Mouse (Mus musculus) left cerebral cortex, postnatal 4 days (tissue): ENCODE measurements around the gene Ednrb. TPM values are rescaled to one million over a fixed set of nuclear protein-coding genes. Genes with fewer than 3 reads are reported as not detected.
A peak's percentile ranks its signal among the peaks of the same experiment; 100 is the strongest.
"Not testable (repeated sequence)": the region's sequence is repeated elsewhere in the genome, so short reads cannot be mapped to it uniquely, and the experiment has no call there.

Experiments used
- DNase-seq: peaks from one replicate; pipeline ENCODE4 v3.0.0-alpha.2; 2022
- intact Hi-C: fragments of 180-260 bp; cut with DNase I; formaldehyde crosslinking; loops from one replicate; pipeline ENCODE4 v1.15.1; 2025
- total RNA-seq, 2 experiments: library from RNA; stranded (reverse); gene quantifications; 2 replicates each; pipeline ENCODE4 v1.2.3; 2021

Ednrb gene
- total RNA-seq, 2 experiments from 2014 or later, result 80.9 to 85.0 TPM

DNA sequence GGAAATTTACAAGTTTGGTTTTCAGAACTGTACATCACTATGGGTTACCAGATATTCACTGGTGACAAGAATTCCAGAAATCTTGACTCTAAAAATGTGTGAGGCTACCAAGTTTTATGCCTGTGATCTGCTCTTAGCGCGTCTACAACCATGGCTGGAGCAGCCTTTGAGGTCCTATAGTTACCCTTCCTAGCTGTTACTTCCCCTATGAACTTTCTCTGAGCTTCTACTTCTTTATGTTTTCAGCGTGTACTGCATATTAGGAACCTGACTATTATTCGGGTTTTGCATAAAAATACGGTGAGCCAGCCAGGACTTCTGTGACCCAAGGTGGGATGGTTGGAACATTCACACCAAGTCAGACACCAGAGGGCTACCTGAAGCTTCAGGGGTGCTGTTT lies 18.3 kb downstream of the Ednrb start:
- DNase-seq, result no peak
- intact Hi-C loops, result no loop called here

GRCm38 (mm10) chr14:103823501-103823900 lies 20.7 kb downstream of the Ednrb start:
- DNase-seq, result no peak
- intact Hi-C loops, result no loop called here

DNA sequence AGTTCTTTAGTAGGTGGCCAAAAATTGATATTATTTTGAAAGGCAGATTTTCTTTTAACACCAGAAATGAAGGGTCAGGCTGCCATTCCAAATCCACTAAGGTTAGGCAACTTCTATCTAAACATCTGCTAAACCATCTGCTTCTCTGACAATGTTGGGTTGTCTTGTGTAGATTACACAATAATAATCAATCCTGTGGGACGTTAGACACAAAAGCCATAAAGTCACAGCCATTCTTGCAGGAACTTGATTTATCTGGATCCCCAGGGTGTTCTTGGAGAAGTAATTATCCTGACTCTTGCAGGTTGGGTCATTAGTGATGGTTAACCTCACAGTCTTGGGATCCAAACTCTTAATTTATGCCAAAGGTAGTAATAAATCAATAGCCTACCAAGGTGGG lies 21.6 kb downstream of the Ednrb start:
- intact Hi-C loops, result no loop called here
- no peak for DNase-seq

- no peak for DNase-seq
- intact Hi-C loops, result no loop called here
Measured at GRCm38 (mm10) chr14:103816637-103817308, 27.4 kb downstream of the Ednrb start.

- DNase-seq, result no peak
- intact Hi-C loops, result no loop called here
Measured at GRCm38 (mm10) chr14:103815542-103815941, 28.7 kb downstream of the Ednrb start.

- no peak for DNase-seq
- intact Hi-C loops, result no loop called here
Measured at GRCm38 (mm10) chr14:103814015-103814691, 30.0 kb downstream of the Ednrb start.

DNA sequence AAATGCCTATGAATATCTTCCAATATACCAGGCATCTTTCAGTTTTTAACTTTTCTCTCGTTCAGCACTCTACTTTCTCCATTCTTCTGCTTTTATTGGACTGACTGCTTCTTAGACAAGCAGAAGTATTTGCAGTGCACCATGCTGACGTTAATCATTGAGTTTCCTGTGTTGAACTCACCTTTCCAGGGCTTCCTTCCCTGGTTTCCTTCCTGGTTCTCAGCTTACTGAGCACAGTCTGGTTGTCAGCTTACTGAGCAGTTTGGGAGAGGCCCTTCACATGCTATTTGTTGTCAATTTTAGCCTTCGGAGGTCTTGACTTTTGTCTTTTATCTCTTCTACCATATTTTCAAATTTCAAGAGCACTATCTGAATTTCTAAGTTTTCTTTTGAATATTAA lies 31.0 kb downstream of the Ednrb start:
- intact Hi-C loops, result no loop called here
- no peak for DNase-seq

DNA sequence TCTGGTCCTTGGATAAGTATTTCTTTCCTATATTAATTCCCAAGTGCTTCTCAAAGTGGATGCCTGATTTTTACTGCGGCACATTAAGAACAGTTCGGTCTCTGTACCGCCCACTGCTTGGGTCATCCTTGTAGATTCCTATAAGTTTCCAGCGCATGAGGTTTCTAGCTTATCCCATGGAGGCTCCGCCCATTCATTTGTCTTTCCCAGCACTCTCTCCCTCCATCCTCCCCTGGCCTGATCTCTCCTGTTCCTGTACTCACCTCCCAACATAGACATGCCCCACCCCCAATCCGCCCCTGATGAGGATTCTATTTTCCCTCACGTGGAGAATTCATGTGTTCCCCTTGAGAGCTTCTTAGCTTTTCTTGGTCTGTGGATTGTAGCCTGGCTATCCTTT lies 32.9 kb downstream of the Ednrb start:
- DNase-seq, result no peak
- intact Hi-C loops, result no loop called here

- intact Hi-C loops, result no loop called here
- no peak for DNase-seq
Measured at GRCm38 (mm10) chr14:103803907-103804659, 40.1 kb downstream of the Ednrb start.

GRCm38 (mm10) chr14:103797123-103797522 lies 47.1 kb downstream of the Ednrb start:
- DNase-seq, result no peak
- intact Hi-C loops, result no loop called here

DNA sequence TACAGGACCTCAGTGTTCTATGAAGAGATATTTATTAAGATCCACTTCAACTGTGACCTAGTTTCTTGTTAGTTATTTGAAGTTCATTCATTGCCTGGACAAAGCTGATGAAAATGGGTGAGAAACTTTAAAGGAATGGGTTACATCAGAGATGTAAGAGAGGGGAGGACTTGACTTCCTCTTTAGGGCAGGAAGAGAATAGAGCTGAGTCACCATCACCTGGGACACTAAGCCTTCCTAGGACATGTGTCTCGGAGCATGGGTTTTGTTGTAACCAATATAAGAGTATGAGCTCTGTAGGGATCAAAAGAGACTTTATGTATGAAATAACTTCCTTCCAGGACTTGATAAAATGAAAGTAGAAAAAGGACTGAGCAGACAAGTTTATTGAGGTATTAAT lies 48.6 kb downstream of the Ednrb start:
- intact Hi-C loops, result no loop called here
- DNase-seq, result no peak

DNA sequence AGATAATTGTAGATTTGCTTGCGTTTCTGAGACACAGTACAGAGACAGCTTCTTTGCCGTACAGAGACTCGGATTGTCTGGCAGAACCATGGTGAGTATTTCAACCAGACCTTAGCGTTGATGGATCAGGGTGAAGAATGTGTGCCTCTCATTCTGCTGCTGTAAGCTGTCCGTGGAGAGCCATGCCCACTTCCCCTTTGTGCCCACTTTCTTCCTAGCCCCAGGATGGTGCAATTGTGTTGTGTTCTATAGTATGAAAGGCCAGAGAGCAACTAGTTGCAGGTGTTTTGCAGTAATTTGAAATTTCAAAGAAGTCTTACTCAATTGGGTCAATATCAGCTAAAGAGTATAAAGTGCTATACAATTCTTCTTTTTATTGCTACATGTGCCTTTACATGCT lies 50.8 kb downstream of the Ednrb start:
- intact Hi-C loops, result no loop called here
- DNase-seq, result no peak

DNA sequence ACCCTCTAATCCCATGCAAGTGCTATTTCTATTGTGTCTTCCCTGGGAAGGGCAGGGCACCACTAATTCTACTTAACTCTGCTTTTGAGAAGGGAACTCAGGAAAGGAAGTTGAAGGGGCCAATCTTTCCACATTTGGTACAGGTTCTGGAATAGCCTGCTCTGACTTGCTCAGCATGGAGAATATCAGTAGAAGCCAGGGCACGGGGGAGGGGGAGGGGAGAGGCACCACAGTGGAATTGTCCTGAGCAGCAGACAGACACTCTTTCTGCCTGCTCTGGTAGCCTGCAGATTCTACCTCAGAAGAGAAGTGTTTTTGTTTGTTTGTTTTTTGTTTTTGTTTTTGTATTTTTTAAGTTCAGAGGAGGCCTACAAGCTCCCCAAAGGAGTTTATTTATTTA lies 51.5 kb downstream of the Ednrb start:
- DNase-seq, result peak; percentile 15
- intact Hi-C loops, result no loop called here

- no peak for DNase-seq
- intact Hi-C loops, result no loop called here
Measured at GRCm38 (mm10) chr14:103787547-103787946, 56.7 kb downstream of the Ednrb start.

DNA sequence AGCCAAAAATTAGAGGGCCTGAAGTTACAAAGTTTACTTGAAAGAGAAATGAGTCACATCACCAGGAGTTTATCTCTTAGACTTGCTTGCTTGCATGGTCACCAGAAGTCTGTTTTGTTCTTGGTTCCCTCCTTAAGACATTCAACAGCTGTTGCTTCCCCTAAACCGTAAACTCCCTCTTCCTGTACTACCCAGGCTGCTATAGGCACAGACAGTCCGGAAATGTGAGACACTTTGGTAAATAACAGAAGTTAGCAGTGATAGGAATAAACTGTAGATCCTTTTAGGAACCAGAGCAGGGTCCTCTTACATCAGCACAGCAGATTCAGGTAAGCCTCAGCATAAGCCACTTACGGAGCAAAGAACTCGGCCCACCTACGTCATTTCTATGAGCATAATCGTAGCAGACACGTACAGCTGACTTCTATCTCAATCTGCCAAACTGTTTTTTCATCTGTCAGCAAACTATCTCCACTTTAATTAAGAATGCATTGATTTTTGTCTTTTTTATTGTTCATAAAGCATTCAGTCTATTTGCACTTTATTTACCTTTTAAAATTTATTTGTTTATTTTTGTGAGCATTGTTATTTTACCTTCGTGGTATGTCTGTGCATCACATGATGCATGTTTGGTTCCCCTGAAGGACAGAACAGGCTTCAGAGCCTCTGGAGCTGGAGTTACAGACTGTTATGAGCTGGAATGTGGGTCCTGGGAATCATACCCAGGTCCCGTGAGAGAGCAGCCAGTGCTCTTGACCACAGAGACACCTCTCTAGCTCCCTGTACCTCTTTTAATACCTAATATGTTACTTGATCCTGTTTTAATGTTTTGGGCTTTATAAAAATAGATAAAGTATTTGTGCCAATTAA lies 58.9 kb downstream of the Ednrb start:
- no peak for DNase-seq
- intact Hi-C loops, result no loop called here

DNA sequence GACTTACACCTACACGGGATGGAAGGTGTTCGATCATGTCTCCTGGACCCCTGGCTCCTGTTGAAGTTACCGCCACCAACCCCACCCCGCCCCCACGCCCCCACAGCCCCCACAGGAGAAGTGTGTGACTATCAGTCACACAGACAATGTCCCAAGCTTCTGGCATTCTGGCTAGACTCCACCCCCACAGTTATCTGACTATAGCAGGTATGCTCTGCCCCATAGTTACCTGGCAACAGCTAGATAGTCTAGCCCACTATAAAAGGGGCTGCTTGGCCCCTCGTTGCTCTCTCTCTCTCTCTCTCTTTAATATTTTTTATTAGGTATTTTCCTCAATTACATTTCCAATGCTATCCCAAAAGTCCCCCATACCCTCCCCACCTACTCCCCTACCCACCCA lies 63.9 kb downstream of the Ednrb start:
- DNase-seq, intact Hi-C loops: not testable (repeated sequence)

- DNase-seq, result no peak
- intact Hi-C loops, result no loop called here
Measured at GRCm38 (mm10) chr14:103779276-103779675, 64.9 kb downstream of the Ednrb start.

DNA sequence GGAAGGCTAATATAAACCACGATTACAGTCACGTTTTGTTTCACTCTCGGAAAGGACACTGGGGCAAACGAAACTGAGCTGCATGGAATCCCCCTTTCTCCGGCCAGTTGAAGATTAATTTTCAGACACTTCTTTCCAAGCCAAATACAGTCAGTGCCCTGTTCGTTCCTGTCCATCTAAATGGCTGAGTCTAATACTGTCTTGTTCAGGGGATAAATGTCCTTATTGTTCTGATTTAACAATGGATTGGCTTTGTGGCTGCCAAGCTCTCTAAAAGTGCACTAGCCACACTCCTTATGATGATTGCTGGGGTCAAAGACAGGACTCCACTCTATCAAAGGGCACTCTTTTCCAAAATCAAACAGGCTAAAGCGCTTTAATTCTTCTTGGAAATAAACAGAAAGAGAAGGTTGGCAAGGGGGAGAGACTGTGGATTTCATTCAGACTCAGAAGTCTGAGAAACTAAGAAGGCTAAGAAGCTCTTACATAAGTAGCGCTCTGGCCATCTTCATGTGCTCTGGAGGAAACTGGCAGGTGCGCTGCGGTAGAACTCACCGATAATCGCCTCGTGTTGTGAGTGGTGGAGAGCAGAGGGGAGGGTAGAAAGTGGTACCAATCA lies 65.6 kb downstream of the Ednrb start:
- DNase-seq, result no peak
- intact Hi-C loops, result no loop called here

DNA sequence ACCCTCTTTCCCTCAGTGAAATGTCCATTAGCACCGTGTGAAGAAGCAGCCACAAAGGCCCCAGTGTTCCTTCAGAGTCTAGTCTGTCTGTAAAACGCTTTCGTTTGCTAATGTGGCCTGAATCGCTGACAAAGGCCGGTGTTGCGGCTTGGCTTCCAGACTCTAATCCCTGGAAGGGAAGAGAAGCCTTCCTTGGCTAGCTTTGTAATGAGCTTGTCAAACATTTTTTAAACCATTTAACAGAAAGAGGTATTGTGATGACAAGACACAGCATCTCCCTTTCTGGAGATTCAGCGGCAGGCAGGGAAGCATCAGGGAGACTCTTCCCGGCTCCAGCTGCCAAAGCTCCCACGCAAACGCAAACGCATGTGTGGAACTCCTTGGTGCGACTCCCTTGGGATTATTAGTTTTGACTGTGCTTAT lies 66.2 kb downstream of the Ednrb start:
- intact Hi-C loops, result no loop called here
- DNase-seq, result peak; percentile 51

DNA sequence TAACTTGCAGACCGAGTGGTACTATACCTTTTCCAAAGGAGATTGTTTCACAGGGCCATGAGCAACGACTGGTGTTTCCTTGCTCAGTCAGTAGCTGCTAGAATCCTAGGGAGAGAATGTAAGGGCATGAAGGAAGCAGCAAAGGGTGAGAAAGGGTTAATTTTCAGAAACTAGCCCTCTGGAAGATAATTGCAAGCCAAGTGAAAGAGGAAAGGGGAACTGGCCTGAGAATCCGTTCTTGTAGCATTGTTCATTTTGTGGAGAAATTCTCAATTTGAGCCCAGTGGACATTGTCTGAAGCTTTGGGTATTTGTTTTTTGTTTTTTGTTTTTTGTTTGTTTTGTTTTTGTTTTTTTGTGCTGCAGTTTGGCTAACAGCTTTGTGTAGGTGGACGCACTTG lies 66.8 kb downstream of the Ednrb start:
- no peak for DNase-seq
- intact Hi-C loops, result no loop called here
